Mouse (Mus musculus): Measurements from ENCODE around the gene Nkx2-1. TPM values are rescaled to one million over a fixed set of nuclear protein-coding genes. Genes with fewer than 3 reads are reported as not detected.

Nkx2-1 gene
- polyA plus RNA-seq, 1 experiment from 2014 or later = 87.6 TPM

Other genes with a start within 250 kb of the Nkx2-1 start
- 183 and 192 TPM in 2 replicates for gene Mbip, start 191.0 kb downstream of the Nkx2-1 start, polyA plus RNA-seq (2015; fragmentation: Nextera tagmentation; extraction: Ambion mirVana)
- gene Nkx2-9, start 76.4 kb upstream of the Nkx2-1 start, polyA plus RNA-seq (2015; fragmentation: Nextera tagmentation; extraction: Ambion mirVana) = not detected in 2 replicates
- gene Pax9, start 154.9 kb upstream of the Nkx2-1 start, polyA plus RNA-seq (2015; fragmentation: Nextera tagmentation; extraction: Ambion mirVana) = 0.67 and 0.90 TPM in 2 replicates

Measured in lung, embryonic 15.5 days (tissue).